Mouse (Mus musculus): Measurements from ENCODE around the gene Prss21. TPM values are rescaled to one million over a fixed set of nuclear protein-coding genes. Genes with fewer than 3 reads are reported as not detected.

The Prss21 gene
- polyA plus RNA-seq (2012) = not detected in 2 replicates

DNA sequence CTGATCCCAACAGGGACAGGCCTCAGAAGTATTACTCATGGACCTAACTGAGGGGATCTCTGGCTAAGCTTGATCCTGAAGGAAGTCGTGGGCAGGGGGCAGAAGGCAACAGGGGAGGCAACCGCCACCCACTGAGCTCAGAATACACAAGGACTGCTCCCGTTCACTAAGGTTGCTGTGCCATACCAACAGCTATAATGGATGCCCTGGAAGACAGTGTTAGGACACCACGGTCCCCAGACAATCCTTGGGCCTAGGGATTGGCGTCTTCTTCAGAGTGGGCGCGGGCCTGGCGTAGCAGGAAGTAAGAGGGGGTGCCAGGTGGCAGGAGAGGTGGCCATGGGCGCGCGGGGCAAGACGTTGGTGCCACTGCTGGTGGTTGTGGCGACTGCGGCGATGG lies at the start of gene Prss21:
Gene Prss21 (plus strand): TSS at position 301 of the 400 bp plus-strand sequence.

DNA sequence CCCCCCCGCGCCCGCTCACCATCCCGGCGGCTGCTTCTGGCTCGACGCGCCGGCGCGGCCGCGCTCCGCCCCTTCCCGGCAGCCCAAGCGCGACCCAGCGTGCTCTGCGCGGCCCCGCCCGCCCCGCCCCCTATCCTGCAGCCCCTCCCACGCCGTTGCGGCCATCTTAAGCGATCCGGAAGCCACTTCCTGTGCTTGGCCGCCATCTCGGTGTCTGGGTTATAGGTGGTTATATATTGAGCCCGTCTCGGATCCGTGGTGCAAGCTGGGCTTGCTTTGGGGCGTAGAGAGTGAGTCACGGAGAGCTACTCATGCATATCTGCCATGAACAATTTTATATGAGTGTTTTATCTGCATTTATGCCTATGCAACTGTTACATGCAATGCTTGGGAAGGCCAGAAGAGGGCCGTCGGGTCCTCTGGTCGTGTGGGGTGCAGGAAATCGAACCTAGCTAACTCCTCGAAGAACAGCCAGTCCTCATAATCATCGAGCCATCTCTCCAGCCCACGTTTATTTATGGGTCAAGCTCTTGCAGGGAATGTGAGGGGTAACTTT lies 38.7 kb upstream of the Prss21 start, which contains the start of gene Elob:
Gene Elob (minus strand): TSS at position 73 of the 556 bp plus-strand sequence.

DNA sequence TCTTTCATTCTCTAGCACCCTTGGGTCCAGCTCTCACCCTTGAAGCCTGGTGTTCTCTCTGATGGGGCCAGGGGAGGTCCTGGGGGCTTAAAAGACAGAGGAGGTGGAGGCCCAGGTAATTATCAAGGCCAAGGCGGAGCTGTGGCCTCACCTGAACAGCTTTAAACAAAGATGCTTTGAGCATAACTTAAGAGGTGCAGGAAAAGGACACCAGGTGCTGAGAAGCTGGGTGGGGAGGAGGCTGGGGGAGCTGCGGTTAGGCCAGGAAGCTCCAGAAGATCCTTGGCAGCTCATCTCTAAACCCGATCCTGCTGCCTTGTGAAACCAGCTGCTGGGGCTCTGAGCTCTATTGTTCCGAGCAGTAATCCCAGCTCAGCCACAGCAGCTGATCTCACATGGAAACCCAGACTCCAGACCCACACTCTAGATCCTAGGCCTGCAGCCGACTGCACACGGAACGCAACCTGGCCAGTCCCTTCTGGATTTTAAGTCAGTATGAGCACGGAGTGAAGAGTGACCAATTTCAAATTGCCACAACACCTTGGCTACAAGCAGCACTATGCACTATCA lies 31.8 kb upstream of the Prss21 start, which contains the start of gene Prss33:
Gene Prss33 (minus strand): TSS at position 51 of the 570 bp plus-strand sequence.

DNA sequence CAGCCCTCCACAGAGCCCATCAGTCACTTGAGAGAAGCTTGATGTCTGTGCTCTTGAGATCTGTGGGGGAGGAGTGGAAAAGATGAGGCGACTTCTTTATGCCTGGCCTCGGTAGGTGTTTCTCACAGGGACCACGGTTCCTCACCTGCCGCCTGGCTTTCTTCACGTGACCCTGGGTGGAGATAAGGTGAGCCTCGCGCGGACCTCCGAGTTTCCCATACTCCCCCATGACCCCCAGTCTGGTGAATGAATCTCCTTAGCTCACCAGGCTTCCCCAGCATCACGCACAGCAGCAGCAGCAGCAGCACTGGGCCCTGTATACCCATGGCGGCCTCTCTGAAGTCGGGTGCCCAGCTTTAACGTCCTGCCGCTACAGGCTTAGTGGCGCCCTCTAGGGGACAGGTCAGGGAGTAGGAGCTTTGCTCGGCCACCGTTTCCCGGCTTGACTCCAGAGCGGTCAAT lies 24.0 kb upstream of the Prss21 start, which contains the start of the genes Prss32 and Prss41:
Gene Prss32 (plus strand): TSS at position 44 of the 462 bp plus-strand sequence.
Gene Prss41 (minus strand): TSS at position 361 of the 462 bp plus-strand sequence.

DNA sequence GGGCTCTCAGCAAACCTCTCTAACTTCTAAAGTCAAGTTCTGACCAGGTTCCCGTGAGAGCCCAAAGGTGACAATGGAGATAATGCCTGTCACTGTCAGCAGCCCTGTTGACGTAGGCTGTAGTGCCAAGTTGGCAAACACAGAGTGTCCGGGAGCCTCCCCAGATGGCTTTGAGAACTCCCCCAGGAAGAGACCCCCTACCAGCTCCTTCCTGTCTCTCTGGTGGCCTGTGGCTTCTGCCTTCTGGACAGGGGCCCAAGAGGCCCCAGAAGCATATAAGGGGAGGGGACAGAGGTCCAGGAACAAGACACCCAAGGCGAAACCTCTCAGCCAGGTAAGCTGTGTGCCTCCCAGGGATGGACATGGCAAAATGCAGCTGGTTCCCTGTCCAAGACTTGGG lies 12.7 kb downstream of the Prss21 start, which contains the start of the genes Dcpp1 and Dcpp2:
Gene Dcpp1 (plus strand): TSS at position 301 of the 400 bp plus-strand sequence.
Gene Dcpp2 (plus strand): TSS at position 305 of the 400 bp plus-strand sequence.

DNA sequence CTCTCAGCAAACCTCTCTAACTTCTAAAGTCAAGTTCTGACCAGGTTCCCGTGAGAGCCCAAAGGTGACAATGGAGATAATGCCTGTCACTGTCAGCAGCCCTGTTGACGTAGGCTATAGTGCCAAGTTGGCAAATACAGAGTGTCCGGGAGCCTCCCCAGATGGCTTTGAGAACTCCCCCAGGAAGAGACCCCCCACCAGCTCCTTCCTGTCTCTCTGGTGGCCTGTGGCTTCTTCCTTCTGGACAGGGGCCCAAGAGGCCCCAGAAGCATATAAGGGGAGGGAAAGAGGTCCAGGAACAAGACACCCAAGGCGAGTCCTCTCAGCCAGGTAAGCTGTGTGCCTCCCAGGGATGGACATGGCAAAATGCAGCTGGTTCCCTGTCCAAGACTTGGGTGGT lies 49.3 kb downstream of the Prss21 start, which contains the start of gene Dcpp3:
Gene Dcpp3 (plus strand): TSS at position 301 of the 400 bp plus-strand sequence.

Other genes starting within 250 kb of the Prss21 start
- 3.6 and 6.2 TPM in 2 replicates for gene Mmp25, start 222.8 kb upstream of the Prss21 start, polyA plus RNA-seq (2012)
- 0.12 TPM in 1 of 2 replicates, not detected in the other for gene Bicdl2, start 207.6 kb upstream of the Prss21 start, polyA plus RNA-seq (2012)
- gene Hcfc1r1, start 194.5 kb upstream of the Prss21 start, polyA plus RNA-seq (2012) = 198 and 201 TPM in 2 replicates
- gene Thoc6, start 194.2 kb upstream of the Prss21 start, polyA plus RNA-seq (2012) = 85.4 and 101 TPM in 2 replicates
- 59.9 and 90.1 TPM in 2 replicates for gene Tnfrsf12a, start 190.6 kb upstream of the Prss21 start, polyA plus RNA-seq (2012)
- gene Cldn6, start 188.8 kb upstream of the Prss21 start, polyA plus RNA-seq (2012) = not detected in 2 replicates
- not detected in 2 replicates for gene Cldn9, start 184.0 kb upstream of the Prss21 start, polyA plus RNA-seq (2012)
- 0.04 TPM in 1 of 2 replicates, not detected in the other for gene 1520401A03Rik, start 145.3 kb upstream of the Prss21 start, polyA plus RNA-seq (2012)
- gene Pkmyt1, start 141.7 kb upstream of the Prss21 start, polyA plus RNA-seq (2012) = 234 and 248 TPM in 2 replicates
- 6.6 and 11.9 TPM in 2 replicates for gene Paqr4, start 127.2 kb upstream of the Prss21 start, polyA plus RNA-seq (2012)
- gene Kremen2, start 122.2 kb upstream of the Prss21 start, polyA plus RNA-seq (2012) = 0.10 and 0.19 TPM in 2 replicates
- 48.3 and 66.6 TPM in 2 replicates for gene Flywch1, start 96.5 kb upstream of the Prss21 start, polyA plus RNA-seq (2012)
- 13.9 and 18.9 TPM in 2 replicates for gene Flywch2, start 82.0 kb upstream of the Prss21 start, polyA plus RNA-seq (2012)
- gene Srrm2, start 77.5 kb upstream of the Prss21 start, polyA plus RNA-seq (2012) = 226 and 408 TPM in 2 replicates
- 607 and 611 TPM in 2 replicates for gene Elob, start 38.9 kb upstream of the Prss21 start, polyA plus RNA-seq (2012)
- gene Prss33, start 32.0 kb upstream of the Prss21 start, polyA plus RNA-seq (2012) = not detected in 2 replicates
- gene Prss32, start 24.2 kb upstream of the Prss21 start, polyA plus RNA-seq (2012) = not detected in 2 replicates
- not detected in 2 replicates for gene Prss41, start 23.9 kb upstream of the Prss21 start, polyA plus RNA-seq (2012)
- gene Dcpp1, start 12.8 kb downstream of the Prss21 start, polyA plus RNA-seq (2012) = not detected in 2 replicates
- gene Dcpp2, start 12.8 kb downstream of the Prss21 start, polyA plus RNA-seq (2012) = not detected in 2 replicates
- not detected in 2 replicates for gene Dcpp3, start 49.4 kb downstream of the Prss21 start, polyA plus RNA-seq (2012)
- not detected in 2 replicates for gene Sbp, start 73.6 kb downstream of the Prss21 start, polyA plus RNA-seq (2012)
- not detected in 2 replicates for gene Sbpl, start 87.2 kb downstream of the Prss21 start, polyA plus RNA-seq (2012)
- 0.25 and 0.40 TPM in 2 replicates for gene Prss30, start 112.5 kb downstream of the Prss21 start, polyA plus RNA-seq (2012)
- 0.04 TPM in 1 of 2 replicates, not detected in the other for gene Prss22, start 130.0 kb downstream of the Prss21 start, polyA plus RNA-seq (2012)
- not detected in 2 replicates for gene Prss27, start 170.1 kb downstream of the Prss21 start, polyA plus RNA-seq (2012)
- gene Kctd5, start 205.4 kb downstream of the Prss21 start, polyA plus RNA-seq (2012) = 11.5 and 14.5 TPM in 2 replicates